In genomic region chr5:30679593-30679992, GRCm38 (mm10) we compare ENCODE assay signal across 25 mouse cellular contexts. TPM values are rescaled to one million over a fixed set of nuclear protein-coding genes. Genes with fewer than 3 reads are reported as not detected.
DNase-seq lines count a peak whose midpoint lies in the region; ATAC-seq lines count a peak whose summit lies in the region.
"Had no signal": no experiment of that assay in that cellular context is flagged by ENCODE, and none has a peak within 500 bp of the region (broad histone marks: within the 10 kb centered on the region; RNA-seq: fewer than 3 reads in every experiment).

No protein-coding gene starts in this region.

- intact Hi-C loops in gastrocnemius, postnatal 36 days (cut with DNase I): no loop called here

- H3K4me1 ChIP-seq in midbrain, embryonic 11.5 days (ENCODE audit: control insufficient read depth, insufficient read depth, low read length): no peaks in the 10 kb centered on the region
- H3K4me1 ChIP-seq in midbrain, embryonic 16.5 days (ENCODE audit: control insufficient read depth, insufficient read depth, low read length): no peaks in the 10 kb centered on the region
- H3K4me1 ChIP-seq: embryonic facial prominence, embryonic 13.5 days; embryonic facial prominence, embryonic 15.5 days; forebrain, embryonic 10.5 days; forebrain, embryonic 12.5 days had no signal

- no peak overlapping the region for H3K4me2 ChIP-seq in midbrain, embryonic 11.5 days
- no peak overlapping the region for H3K4me2 ChIP-seq in midbrain, embryonic 16.5 days (ENCODE audit: low read length)
- H3K4me2 ChIP-seq: embryonic facial prominence, embryonic 13.5 days; embryonic facial prominence, embryonic 15.5 days; forebrain, embryonic 12.5 days had no signal

- H3K27me3 ChIP-seq in midbrain, embryonic 11.5 days (ENCODE audit: control insufficient read depth, insufficient read depth, low read length): no peaks in the 10 kb centered on the region
- H3K27me3 ChIP-seq in midbrain, embryonic 16.5 days (ENCODE audit: control insufficient read depth, insufficient read depth, low read depth, low read length): no peaks in the 10 kb centered on the region
- H3K27me3 ChIP-seq: embryonic facial prominence, embryonic 13.5 days; embryonic facial prominence, embryonic 15.5 days; forebrain, embryonic 12.5 days; Patski had no signal

- no peak overlapping the region for H3K4me3 ChIP-seq in midbrain, embryonic 11.5 days (ENCODE audit: low read depth, low read length)
- H3K4me3 ChIP-seq in midbrain, embryonic 16.5 days (ENCODE audit: low read depth, low read length): no peak overlapping the region
- H3K4me3 ChIP-seq: embryonic facial prominence, embryonic 13.5 days; embryonic facial prominence, embryonic 15.5 days; erythroblast, embryonic 14.5 days; forebrain, embryonic 10.5 days; forebrain, embryonic 12.5 days had no signal

- H3K9me3 ChIP-seq in midbrain, embryonic 11.5 days (ENCODE audit: control insufficient read depth, low read length): no peaks in the 10 kb centered on the region
- H3K9me3 ChIP-seq in midbrain, embryonic 16.5 days (replicated peaks; ENCODE audit: control insufficient read depth, low read length, poor library complexity, severe bottlenecking): no peaks in the 10 kb centered on the region
- H3K9me3 ChIP-seq: embryonic facial prominence, embryonic 13.5 days; embryonic facial prominence, embryonic 15.5 days; forebrain, embryonic 10.5 days; forebrain, embryonic 12.5 days; G1E had no signal

- WGBS in midbrain, embryonic 11.5 days: 86% methylated on average over 5 of the region's 5 CpGs
- 88% methylated on average over 5 of the region's 5 CpGs for WGBS in midbrain, embryonic 16.5 days

- peak; percentile 31 for DNase-seq in midbrain, embryonic 11.5 days (ENCODE audit: low spot score, missing footprints)
- DNase-seq in 416B (ENCODE audit: low read depth): peak; percentile 92
- no peak for DNase-seq in gastrocnemius, postnatal 36 days
- DNase-seq in layer of hippocampus, adult 8-10 months (ENCODE audit: low spot score in 2 of 2): no peak
- DNase-seq: adrenal gland, adult 8-10 months; adrenal gland, postnatal 14 days; adrenal gland, postnatal 36 days; cerebellum, adult 11-12 months; cerebellum, adult 2 months; cerebellum, adult 9-10 months; cerebellum, postnatal 10 days; cerebellum, postnatal 25 days; embryo, embryonic 11 days had no signal

- no peak overlapping the region for H3K27ac ChIP-seq in midbrain, embryonic 11.5 days (ENCODE audit: low read depth, low read length)
- no peak overlapping the region for H3K27ac ChIP-seq in midbrain, embryonic 16.5 days (ENCODE audit: low read length)
- H3K27ac ChIP-seq: embryonic facial prominence, embryonic 13.5 days; embryonic facial prominence, embryonic 15.5 days; forebrain, embryonic 10.5 days; forebrain, embryonic 12.5 days had no signal

- peaks cover 8% of the 10 kb centered on the region; the same call in 1 of the 2 replicates for H3K36me3 ChIP-seq in midbrain, embryonic 11.5 days (ENCODE audit: control insufficient read depth, insufficient read depth, low read length)
- H3K36me3 ChIP-seq in midbrain, embryonic 16.5 days (ENCODE audit: control insufficient read depth, insufficient read depth, low read length): no peaks in the 10 kb centered on the region

- H3K9ac ChIP-seq in midbrain, embryonic 11.5 days (ENCODE audit: low read length): no peak overlapping the region
- H3K9ac ChIP-seq in midbrain, embryonic 16.5 days (ENCODE audit: low read depth, low read length): no peak overlapping the region
- H3K9ac ChIP-seq: embryonic facial prominence, embryonic 13.5 days; embryonic facial prominence, embryonic 15.5 days; forebrain, embryonic 12.5 days had no signal

- ATAC-seq in midbrain, embryonic 11.5 days (ENCODE audit: low FRiP score): no peak
- no peak for ATAC-seq in midbrain, embryonic 16.5 days
- ATAC-seq in common myeloid progenitor, adult 5-6 weeks (replicated peaks; ENCODE audit: low read depth, poor library complexity, severe bottlenecking): 0 out of 2 replicates have a peak, but pooled peaks have one; percentile 45
- ATAC-seq: activated CD4-positive, CD25-positive, alpha-beta regulatory T cell, adult 4 months; forebrain, embryonic 14.5 days; forebrain, embryonic 16.5 days; Patski had no signal

RNA-seq across cellular contexts. Expression of gene Cenpa, which starts 13.0 kb away (rescaled TPM):
- 398 and 399 TPM in 2 replicates for polyA plus RNA-seq in midbrain, embryonic 11.5 days (2014; fragmentation: Nextera tagmentation; extraction: Ambion mirVana)
- polyA plus RNA-seq in midbrain, embryonic 16.5 days (2015; fragmentation: Nextera tagmentation; extraction: Ambion mirVana): 22.6 and 30.5 TPM in 2 replicates
- 107 and 123 TPM in 2 replicates for total RNA-seq in common myeloid progenitor, adult 5-6 weeks (2017)
- 1 to 10 TPM; 3.2 to 3.8 TPM for total RNA-seq in gastrocnemius, postnatal 36 days (2021)
- 1 to 10 TPM; 2.3 to 5.2 (median 3.4) TPM for total RNA-seq in layer of hippocampus, adult 8-10 months (2022)

RNA-seq across cellular contexts. Expression of gene Dpysl5, which starts 31.8 kb away (rescaled TPM):
- polyA plus RNA-seq in midbrain, embryonic 11.5 days (2014; fragmentation: Nextera tagmentation; extraction: Ambion mirVana): 81.4 and 89.1 TPM in 2 replicates
- 284 and 306 TPM in 2 replicates for polyA plus RNA-seq in midbrain, embryonic 16.5 days (2015; fragmentation: Nextera tagmentation; extraction: Ambion mirVana)
- not detected in 2 replicates for total RNA-seq in common myeloid progenitor, adult 5-6 weeks (2017)
- total RNA-seq in gastrocnemius, postnatal 36 days (2021): 1 to 10 TPM; 1.4 to 2.2 TPM
- 10 to 100 TPM; 23.6 to 33.6 (median 30.8) TPM for total RNA-seq in layer of hippocampus, adult 8-10 months (2022)
- polyA plus RNA-seq: activated CD4-positive, CD25-positive, alpha-beta regulatory T cell, adult 4 months; erythroblast, embryonic 14.5 days; G1E had no signal

RNA-seq across cellular contexts. Expression of gene Slc35f6, which starts 31.9 kb away (rescaled TPM):
- polyA plus RNA-seq in midbrain, embryonic 11.5 days (2014; fragmentation: Nextera tagmentation; extraction: Ambion mirVana): 22.6 and 28.4 TPM in 2 replicates
- 32.3 and 33.0 TPM in 2 replicates for polyA plus RNA-seq in midbrain, embryonic 16.5 days (2015; fragmentation: Nextera tagmentation; extraction: Ambion mirVana)
- total RNA-seq in common myeloid progenitor, adult 5-6 weeks (2017): 4.8 and 8.5 TPM in 2 replicates
- 10 to 100 TPM; 11.3 to 12.6 TPM for total RNA-seq in gastrocnemius, postnatal 36 days (2021)
- total RNA-seq in layer of hippocampus, adult 8-10 months (2022): 10 to 100 TPM; 37.4 to 40.7 (median 38.7) TPM

Comparison
In these comparisons a context has a peak if more than half of its experiments do, and no peak if none do; other contexts are left out.
1. DNase-seq: peak in midbrain, embryonic 11.5 days (single experiment) and 416B (single experiment); none in gastrocnemius, postnatal 36 days (0 of 2) and layer of hippocampus, adult 8-10 months (0 of 2).
2. RNA of gene Cenpa, which starts 13.0 kb away (total RNA-seq): 107 to 123 TPM in common myeloid progenitor, adult 5-6 weeks; 3.2 to 3.8 TPM in gastrocnemius, postnatal 36 days and 2.3 to 5.2 TPM in layer of hippocampus, adult 8-10 months; every median in the first group is over 10 times any median in the second.
3. RNA of gene Dpysl5, which starts 31.8 kb away (total RNA-seq): 23.6 to 33.6 TPM in layer of hippocampus, adult 8-10 months; 1.4 to 2.2 TPM in gastrocnemius, postnatal 36 days and not detected in common myeloid progenitor, adult 5-6 weeks; every median in the first group is over 4 times any median in the second.